Mouse (Mus musculus): ENCODE results near the gene Smchd1. TPM values are rescaled to one million over a fixed set of nuclear protein-coding genes. Genes with fewer than 3 reads are reported as not detected.

Smchd1 gene
- polyA plus RNA-seq, 1 experiment: 6.7 TPM

DNA sequence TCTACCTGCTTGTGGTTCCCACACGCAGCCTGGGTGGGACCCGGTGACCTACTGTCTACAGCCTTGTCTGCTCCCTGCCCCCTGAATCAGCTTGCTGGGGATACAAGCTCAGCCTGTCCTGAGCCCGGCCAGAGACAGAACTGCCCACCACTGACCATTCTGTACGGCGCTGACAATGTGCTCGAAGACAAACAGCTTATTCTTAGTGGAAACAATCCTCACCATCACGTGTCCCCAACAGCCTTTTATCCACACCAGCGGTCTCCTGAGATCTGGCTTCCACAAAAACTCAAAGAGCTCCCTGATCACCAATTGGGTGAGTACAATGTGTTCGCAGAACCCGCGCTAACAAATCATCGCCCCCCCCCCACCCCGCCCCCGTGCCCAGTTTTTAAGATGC lies 166.0 kb downstream of the Smchd1 start:
- H3K27ac ChIP-seq (ENCODE audit: control insufficient read depth, insufficient read depth, low read depth, low read length): no peak overlapping the region
- TF ChIP-seq CTCF (IDR thresholded peaks at IDR 0.05; ENCODE audit: control insufficient read depth, insufficient read depth, insufficient replicate concordance, low read depth, low read length) (no peak), POLR2A (IDR thresholded peaks at IDR 0.05; ENCODE audit: control insufficient read depth, low read depth, low read length) (no peak)

DNA sequence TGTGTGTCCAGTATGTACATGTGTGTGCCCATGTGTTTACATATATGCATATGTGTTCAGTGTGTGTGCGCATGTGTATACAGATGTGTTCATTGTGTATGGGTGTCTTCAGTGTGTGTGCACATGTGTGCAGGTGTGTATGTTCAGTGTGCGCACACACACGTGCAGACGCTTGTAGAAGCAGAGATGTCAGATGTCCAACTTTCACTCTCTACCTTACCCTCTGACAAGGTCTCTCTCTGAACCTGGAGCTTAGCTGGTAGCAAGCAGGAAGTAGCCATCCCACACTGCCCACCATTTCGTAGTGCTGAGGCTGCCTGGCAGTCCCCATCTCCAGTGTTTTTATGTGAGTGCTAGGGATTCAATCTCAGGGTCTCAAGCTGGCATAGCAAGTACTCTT lies 166.8 kb downstream of the Smchd1 start:
- Histone ChIP-seq H3K4me1 (ENCODE audit: control insufficient read depth, insufficient read depth, low read length) (peaks cover 10% of the 10 kb centered on the region), H3K36me3 (ENCODE audit: control insufficient read depth, insufficient read depth, low read length) (no peaks in the 10 kb centered on the region), H3K4me3 (ENCODE audit: control insufficient read depth, low read depth, low read length) (no peak overlapping the region), H3K27me3 (ENCODE audit: control insufficient read depth, insufficient read depth, low read length) (peaks cover 5% of the 10 kb centered on the region; the same call in 1 of the 2 replicates), H3K27ac (ENCODE audit: control insufficient read depth, insufficient read depth, low read depth, low read length) (no peak overlapping the region)
- no peak for TF ChIP-seq CTCF (IDR thresholded peaks at IDR 0.05; ENCODE audit: control insufficient read depth, insufficient read depth, insufficient replicate concordance, low read depth, low read length)
- no peak for TF ChIP-seq POLR2A (IDR thresholded peaks at IDR 0.05; ENCODE audit: control insufficient read depth, low read depth, low read length)

More for the DNA sequence above, 166.0 kb downstream of the Smchd1 start:
- no peaks in the 10 kb centered on the region for H3K36me3 ChIP-seq (ENCODE audit: control insufficient read depth, insufficient read depth, low read length)
- H3K4me1 ChIP-seq (ENCODE audit: control insufficient read depth, insufficient read depth, low read length): peaks cover 10% of the 10 kb centered on the region
- peaks cover 5% of the 10 kb centered on the region; the same call in 1 of the 2 replicates for H3K27me3 ChIP-seq (ENCODE audit: control insufficient read depth, insufficient read depth, low read length)
- H3K4me3 ChIP-seq (ENCODE audit: control insufficient read depth, low read depth, low read length): peak overlapping the region; percentile 28; the same call in 1 of the 2 replicates

DNA sequence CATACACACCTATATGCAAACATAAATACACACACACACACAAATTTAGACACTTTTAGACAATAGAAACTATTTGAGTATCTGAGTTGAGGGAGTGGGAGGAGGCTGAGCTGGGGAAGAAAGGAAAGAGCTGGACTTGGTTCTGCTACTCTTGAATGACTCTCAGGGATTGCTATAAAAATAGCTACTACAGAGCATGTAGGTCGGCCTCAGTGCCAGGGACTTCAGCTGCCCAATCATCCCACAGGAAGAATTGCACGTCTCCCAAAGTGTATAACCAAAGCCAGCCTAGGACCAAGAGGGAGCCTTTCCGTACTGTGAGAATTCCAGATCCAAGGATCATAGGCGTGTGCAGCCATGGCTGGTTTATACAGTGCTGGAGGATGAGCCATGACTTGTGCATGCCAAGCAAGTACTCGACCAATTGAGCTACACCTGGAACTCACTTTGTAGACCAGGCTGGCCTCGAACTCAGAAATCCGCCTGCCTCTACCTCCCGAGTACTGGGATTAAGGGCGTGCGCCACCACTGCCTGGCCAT lies 167.8 kb downstream of the Smchd1 start:
- Histone ChIP-seq H3K4me1 (ENCODE audit: control insufficient read depth, insufficient read depth, low read length) (peaks cover 10% of the 10 kb centered on the region), H3K27me3 (ENCODE audit: control insufficient read depth, insufficient read depth, low read length) (peaks cover 5% of the 10 kb centered on the region; the same call in 1 of the 2 replicates), H3K27ac (ENCODE audit: control insufficient read depth, insufficient read depth, low read depth, low read length) (no peak overlapping the region), H3K4me3 (ENCODE audit: control insufficient read depth, low read depth, low read length) (no peak overlapping the region), H3K36me3 (ENCODE audit: control insufficient read depth, insufficient read depth, low read length) (no peaks in the 10 kb centered on the region)
- TF ChIP-seq CTCF (IDR thresholded peaks at IDR 0.05; ENCODE audit: control insufficient read depth, insufficient read depth, insufficient replicate concordance, low read depth, low read length) (no peak), POLR2A (IDR thresholded peaks at IDR 0.05; ENCODE audit: control insufficient read depth, low read depth, low read length) (no peak)

DNA sequence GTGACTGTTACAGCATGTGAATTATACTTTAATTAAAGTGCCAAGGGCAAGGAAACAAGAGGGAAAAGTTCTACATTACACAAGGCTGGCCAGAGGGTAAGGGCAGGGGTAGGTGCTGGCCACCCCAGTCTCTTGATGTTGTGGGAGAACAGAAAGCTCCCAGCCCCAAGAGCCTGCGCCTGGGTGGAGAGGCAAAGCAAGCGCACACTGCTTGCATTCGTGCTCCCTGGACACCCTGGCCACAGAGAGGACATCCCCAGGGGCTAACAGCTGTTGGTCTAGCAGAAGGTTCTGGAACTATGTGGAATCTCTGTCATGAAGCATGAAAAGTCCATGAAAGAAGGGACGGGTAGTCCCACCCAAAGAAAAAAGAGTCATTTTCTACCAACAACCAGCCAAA lies 168.4 kb downstream of the Smchd1 start:
- TF ChIP-seq CTCF (IDR thresholded peaks at IDR 0.05; ENCODE audit: control insufficient read depth, insufficient read depth, insufficient replicate concordance, low read depth, low read length): no peak
- no peak for TF ChIP-seq POLR2A (IDR thresholded peaks at IDR 0.05; ENCODE audit: control insufficient read depth, low read depth, low read length)
- Histone ChIP-seq H3K4me3 (ENCODE audit: control insufficient read depth, low read depth, low read length) (no peak overlapping the region), H3K27ac (ENCODE audit: control insufficient read depth, insufficient read depth, low read depth, low read length) (no peak overlapping the region), H3K27me3 (ENCODE audit: control insufficient read depth, insufficient read depth, low read length) (peaks cover 5% of the 10 kb centered on the region; the same call in 1 of the 2 replicates), H3K36me3 (ENCODE audit: control insufficient read depth, insufficient read depth, low read length) (no peaks in the 10 kb centered on the region), H3K4me1 (ENCODE audit: control insufficient read depth, insufficient read depth, low read length) (peaks cover 10% of the 10 kb centered on the region)

DNA sequence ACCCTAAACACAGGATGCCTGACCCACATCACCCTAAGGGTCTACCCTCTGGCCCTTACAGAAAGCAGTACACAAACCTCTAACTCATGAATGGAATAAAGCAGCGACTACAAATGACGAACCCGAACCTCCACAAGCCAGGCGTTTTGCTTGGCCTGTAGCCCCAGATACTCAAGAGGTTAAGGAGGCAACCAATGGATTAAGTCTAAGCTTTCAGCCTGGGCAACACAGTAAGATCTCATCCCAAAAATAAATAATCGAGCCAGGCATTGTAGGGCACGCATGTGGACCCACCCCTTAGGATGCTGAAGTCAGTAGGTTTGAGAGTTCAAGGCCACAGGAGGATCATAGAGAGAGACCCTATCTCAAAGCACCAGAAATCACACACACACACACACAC lies 169.1 kb downstream of the Smchd1 start:
- Histone ChIP-seq H3K4me3 (ENCODE audit: control insufficient read depth, low read depth, low read length) (no peak overlapping the region), H3K27ac (ENCODE audit: control insufficient read depth, insufficient read depth, low read depth, low read length) (no peak overlapping the region), H3K4me1 (ENCODE audit: control insufficient read depth, insufficient read depth, low read length) (peaks cover 10% of the 10 kb centered on the region), H3K27me3 (ENCODE audit: control insufficient read depth, insufficient read depth, low read length) (peaks cover 3% of the 10 kb centered on the region; the same call in 1 of the 2 replicates), H3K36me3 (ENCODE audit: control insufficient read depth, insufficient read depth, low read length) (no peaks in the 10 kb centered on the region)
- TF ChIP-seq CTCF (IDR thresholded peaks at IDR 0.05; ENCODE audit: control insufficient read depth, insufficient read depth, insufficient replicate concordance, low read depth, low read length) (no peak), POLR2A (IDR thresholded peaks at IDR 0.05; ENCODE audit: control insufficient read depth, low read depth, low read length) (no peak)

DNA sequence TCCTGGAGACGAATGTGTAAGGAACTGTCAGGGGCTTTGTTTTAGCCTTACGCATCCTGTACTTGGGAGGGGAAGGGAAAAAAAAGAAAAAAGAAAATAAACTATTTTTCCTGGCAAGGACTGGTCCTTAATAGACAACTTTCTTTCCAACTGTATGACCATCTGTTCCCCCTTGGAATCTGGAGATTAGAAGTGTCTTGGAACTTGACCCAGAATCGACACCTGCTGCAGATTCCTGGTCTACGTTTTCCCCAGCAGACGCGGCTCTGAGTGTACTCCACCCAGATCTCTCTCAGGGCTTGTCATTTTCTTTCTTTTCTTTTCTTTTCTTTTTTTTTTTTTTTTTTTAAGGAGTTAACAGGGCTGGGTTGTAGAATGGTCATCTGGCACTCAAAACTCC lies 171.7 kb downstream of the Smchd1 start:
- no peaks in the 10 kb centered on the region for H3K4me1 ChIP-seq (ENCODE audit: control insufficient read depth, insufficient read depth, low read length)
- H3K4me3 ChIP-seq (ENCODE audit: control insufficient read depth, low read depth, low read length): no peak overlapping the region
- H3K27me3 ChIP-seq (ENCODE audit: control insufficient read depth, insufficient read depth, low read length): no peaks in the 10 kb centered on the region
- TF ChIP-seq CTCF (IDR thresholded peaks at IDR 0.05; ENCODE audit: control insufficient read depth, insufficient read depth, insufficient replicate concordance, low read depth, low read length): no peak
- TF ChIP-seq POLR2A (IDR thresholded peaks at IDR 0.05; ENCODE audit: control insufficient read depth, low read depth, low read length): no peak
- H3K27ac ChIP-seq (ENCODE audit: control insufficient read depth, insufficient read depth, low read depth, low read length): no peak overlapping the region
- H3K36me3 ChIP-seq (ENCODE audit: control insufficient read depth, insufficient read depth, low read length): no peaks in the 10 kb centered on the region

DNA sequence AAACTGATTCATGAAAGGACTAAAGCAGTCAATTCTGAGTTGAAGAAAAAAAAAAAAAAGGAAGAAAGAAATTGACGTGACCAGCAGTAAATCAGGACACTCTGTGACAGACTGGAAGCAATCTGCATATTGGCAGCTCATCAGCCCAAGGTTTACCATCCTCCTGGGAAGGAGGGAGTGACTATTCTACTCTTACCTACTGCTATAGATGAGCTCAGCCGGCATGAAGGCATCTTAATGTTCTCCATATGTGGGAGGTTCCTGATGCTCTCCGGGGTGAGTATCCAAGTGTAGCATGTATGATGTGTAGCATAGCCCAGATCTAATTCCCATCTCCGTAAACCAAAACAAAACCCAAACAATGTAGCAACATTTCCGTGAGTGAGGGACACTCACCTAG lies 173.7 kb downstream of the Smchd1 start:
- TF ChIP-seq CTCF (IDR thresholded peaks at IDR 0.05; ENCODE audit: control insufficient read depth, insufficient read depth, insufficient replicate concordance, low read depth, low read length) (no peak), POLR2A (IDR thresholded peaks at IDR 0.05; ENCODE audit: control insufficient read depth, low read depth, low read length) (no peak)
- Histone ChIP-seq H3K36me3 (ENCODE audit: control insufficient read depth, insufficient read depth, low read length) (no peaks in the 10 kb centered on the region), H3K4me1 (ENCODE audit: control insufficient read depth, insufficient read depth, low read length) (no peaks in the 10 kb centered on the region), H3K27me3 (ENCODE audit: control insufficient read depth, insufficient read depth, low read length) (no peaks in the 10 kb centered on the region), H3K27ac (ENCODE audit: control insufficient read depth, insufficient read depth, low read depth, low read length) (no peak overlapping the region), H3K4me3 (ENCODE audit: control insufficient read depth, low read depth, low read length) (no peak overlapping the region)
